8 mouse cellular contexts compared by ENCODE assay signal in the genomic region with DNA sequence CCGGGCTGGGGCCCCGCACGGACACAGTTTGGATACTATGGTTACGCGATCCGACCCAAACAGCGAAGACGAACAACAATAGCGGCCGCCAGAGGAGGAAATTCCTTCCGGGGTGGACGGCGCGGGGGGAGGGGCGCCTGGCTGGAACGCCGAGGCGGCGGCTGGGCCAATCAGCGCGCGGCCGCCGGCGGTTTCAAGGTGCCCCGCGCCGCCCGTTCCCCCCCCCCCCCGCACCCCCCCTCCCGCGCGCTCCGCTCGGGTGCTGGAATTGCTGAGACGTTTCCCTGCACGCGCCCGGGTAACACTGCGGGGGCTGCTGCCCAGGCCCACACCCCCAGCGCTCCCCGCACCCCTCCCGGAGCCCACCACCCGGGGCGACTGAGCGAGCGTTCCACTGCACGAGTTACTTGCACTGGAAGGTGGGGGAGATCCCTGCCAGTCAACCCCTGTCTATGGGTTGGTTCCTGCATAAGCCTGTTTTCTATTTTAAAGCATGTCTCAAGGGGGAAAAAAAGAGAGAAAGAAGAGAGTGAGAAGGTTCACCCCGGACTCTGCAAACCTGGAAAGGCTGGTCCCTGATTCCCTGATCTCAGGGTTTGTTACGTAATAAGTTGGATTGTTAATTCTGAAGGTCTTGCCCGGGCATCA. TPM values are rescaled to one million over a fixed set of nuclear protein-coding genes. Genes with fewer than 3 reads are reported as not detected.
A peak's percentile ranks its signal among the peaks of the same experiment; 100 is the strongest.
DNase-seq lines count a peak whose midpoint lies in the region; ATAC-seq lines count a peak whose summit lies in the region.

No protein-coding gene starts in this region.

- ATAC-seq in cerebellum, adult (ENCODE audit: insufficient number of reproducible peaks, low FRiP score, low TSS enrichment) = peak; percentile 33; the same call in 1 of the 2 replicates
- ATAC-seq in forebrain, embryonic 16.5 days = peak; percentile 45
- peak; percentile 58 for ATAC-seq in lung, embryonic 15.5 days (ENCODE audit: borderline replicate concordance, extremely low read depth, low FRiP score, low TSS enrichment)

- H3K36me3 ChIP-seq in forebrain, embryonic 16.5 days (ENCODE audit: control insufficient read depth, insufficient read depth) = no peaks in the 10 kb centered on the region
- no peaks in the 10 kb centered on the region for H3K36me3 ChIP-seq in lung, embryonic 15.5 days

- DNase-seq in ES-CJ7 (ENCODE audit: low read depth, low spot score) = peak; percentile 85
- peak; percentile 91 for DNase-seq in heart, postnatal 36 days
- peak; percentile 57 for DNase-seq in layer of hippocampus, adult 9-10 months (ENCODE audit: low spot score)
- peak; percentile 83 for DNase-seq in ovary, postnatal 10 days (ENCODE audit: low spot score)
- DNase-seq in thymus, postnatal 0 days (ENCODE audit: low spot score) = peak; percentile 87

- no peaks in the 10 kb centered on the region for H3K9me3 ChIP-seq in forebrain, embryonic 16.5 days (ENCODE audit: control insufficient read depth, low read length)
- no peaks in the 10 kb centered on the region for H3K9me3 ChIP-seq in lung, embryonic 15.5 days

- peaks cover 44% of the 10 kb centered on the region for H3K4me1 ChIP-seq in forebrain, embryonic 16.5 days (replicated peaks; ENCODE audit: control insufficient read depth, insufficient read depth, low read length)
- H3K4me1 ChIP-seq in lung, embryonic 15.5 days = peaks cover 46% of the 10 kb centered on the region

- intact Hi-C loops in heart, postnatal 36 days (cut with DNase I) = loop anchor here (1.0 to 2.0 kb wide), 6 partner anchors 23 to 323 kb away; partner anchors contain the start of genes Cyb5rl and Mrpl37

- H3K27me3 ChIP-seq in forebrain, embryonic 16.5 days (replicated peaks; ENCODE audit: control insufficient read depth, insufficient read depth, low read length) = no peaks in the 10 kb centered on the region
- H3K27me3 ChIP-seq in lung, embryonic 15.5 days = no peaks in the 10 kb centered on the region

- H3K27ac ChIP-seq in forebrain, embryonic 16.5 days (ENCODE audit: low read length) = peak overlapping the region; percentile 94
- H3K27ac ChIP-seq in lung, embryonic 15.5 days = peak overlapping the region; percentile 99

- 1% methylated on average over 30 of the region's 51 CpGs for WGBS in forebrain, embryonic 16.5 days
- under 1% methylated on average over 22 of the region's 51 CpGs for WGBS in lung, embryonic 15.5 days

- peak overlapping the region; percentile 82 for H3K9ac ChIP-seq in forebrain, embryonic 16.5 days (replicated peaks; ENCODE audit: low read depth, low read length)
- H3K9ac ChIP-seq in lung, embryonic 15.5 days = peak overlapping the region; percentile 86

- peak overlapping the region; percentile 94 for H3K4me2 ChIP-seq in forebrain, embryonic 16.5 days (ENCODE audit: low read length)
- peak overlapping the region; percentile 97 for H3K4me2 ChIP-seq in lung, embryonic 15.5 days

- peak overlapping the region; percentile 57 for H3K4me3 ChIP-seq in forebrain, embryonic 16.5 days (replicated peaks; ENCODE audit: low read length)
- peak overlapping the region; percentile 56 for H3K4me3 ChIP-seq in lung, embryonic 15.5 days

RNA-seq across cellular contexts. Expression of gene Acot11, which starts 35.3 kb away (rescaled TPM):
- polyA plus RNA-seq in forebrain, embryonic 16.5 days (2015; fragmentation: Nextera tagmentation; extraction: Ambion mirVana) = 1.1 and 1.5 TPM in 2 replicates
- 10 to 100 TPM; 34.3 to 39.8 TPM for total RNA-seq in heart, postnatal 36 days (2021)
- 1.4 TPM in 2 replicates for polyA plus RNA-seq in lung, embryonic 15.5 days (2015; fragmentation: Nextera tagmentation; extraction: Ambion mirVana)
- 0.78 and 0.88 TPM in 2 replicates for polyA plus RNA-seq in thymus, postnatal 0 days (2015; fragmentation: Nextera tagmentation; extraction: Ambion mirVana)

Comparison
In these comparisons a context has a peak if more than half of its experiments do, and no peak if none do; other contexts are left out.
1. Peak in every context shown above with its lines: DNase-seq, ATAC-seq, H3K4me3 ChIP-seq and H3K27ac ChIP-seq.